Mouse (Mus musculus) left cerebral cortex, postnatal 10 days (tissue): ENCODE results near the gene Myo1g. TPM values are rescaled to one million over a fixed set of nuclear protein-coding genes. Genes with fewer than 3 reads are reported as not detected.
A peak's percentile ranks its signal among the peaks of the same experiment; 100 is the strongest.

Source experiments
- DNase-seq, 2 experiments: peaks; one replicate each; pipeline ENCODE4 v3.0.0; 2021 to 2022; ENCODE audit warnings: low spot score in 2 of 2, mixed read lengths in 1 of 2; ENCODE audit errors: extremely low spot score in 1 of 2
- intact Hi-C: fragments of 180-260 bp; cut with DNase I; formaldehyde crosslinking; loops from one replicate; pipeline ENCODE4 v1.15.1; 2025
- microRNA-seq: library from miRNA; unstranded; fragments of <30 nt; microRNA quantifications from one replicate; pipeline ENCODE4 v1.2.0, GENCODE M21; 2022
- total RNA-seq, 2 experiments: library from RNA; stranded (reverse); gene quantifications; 2 replicates each; pipeline ENCODE4 v1.2.3; 2021

The Myo1g gene
- total RNA-seq, 2 experiments from 2014 or later: 0.51 to 0.85 TPM

DNA sequence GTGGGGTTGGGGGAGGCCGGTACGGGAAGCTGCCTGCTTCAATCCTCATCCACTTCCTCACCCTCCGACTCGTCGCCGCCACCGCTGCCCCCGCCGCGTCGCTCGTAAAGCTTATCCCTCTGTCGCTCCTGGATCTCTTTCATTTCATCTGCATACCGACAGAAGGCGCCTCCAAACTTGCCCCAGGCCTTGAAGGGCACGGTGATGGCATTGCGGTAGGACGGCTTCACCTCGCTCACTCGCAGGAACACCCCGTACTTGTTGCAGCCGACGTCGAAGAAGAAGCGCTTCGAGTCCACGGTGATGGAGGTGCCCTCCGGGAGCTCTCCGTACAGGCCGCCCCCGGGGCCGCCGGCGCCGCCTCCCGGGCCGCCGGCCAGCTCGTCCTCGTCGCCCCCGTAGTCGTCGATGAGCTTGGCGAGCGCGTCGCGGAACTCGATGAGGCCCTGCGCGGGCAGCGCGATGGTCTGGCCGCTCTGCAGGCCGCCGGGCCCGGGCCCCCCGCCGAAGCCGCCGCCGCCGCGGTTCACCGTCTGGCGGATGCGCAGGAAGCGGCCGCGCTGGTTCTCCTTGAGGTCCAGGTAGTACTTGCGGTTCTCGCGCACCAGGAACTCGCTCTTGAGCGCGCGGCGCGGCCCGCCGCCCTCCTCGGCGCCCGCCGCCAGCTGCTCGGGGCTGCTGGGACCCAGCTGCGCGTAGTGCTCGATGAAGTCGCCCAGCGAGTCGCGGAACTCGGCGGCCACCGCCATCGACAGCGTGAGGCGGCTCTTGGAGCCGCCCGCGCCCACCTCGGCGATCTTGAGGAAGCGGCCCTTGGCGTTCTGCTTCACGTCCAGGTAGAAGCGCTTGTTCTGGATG, 45.7 kb downstream of the Myo1g start:
- peak in 1 of 2 experiments; percentile 77 for DNase-seq
- intact Hi-C loops: loop anchor here (5.0 kb wide), 1 partner anchor 52 kb away; no protein-coding TSS in a partner anchor

DNA sequence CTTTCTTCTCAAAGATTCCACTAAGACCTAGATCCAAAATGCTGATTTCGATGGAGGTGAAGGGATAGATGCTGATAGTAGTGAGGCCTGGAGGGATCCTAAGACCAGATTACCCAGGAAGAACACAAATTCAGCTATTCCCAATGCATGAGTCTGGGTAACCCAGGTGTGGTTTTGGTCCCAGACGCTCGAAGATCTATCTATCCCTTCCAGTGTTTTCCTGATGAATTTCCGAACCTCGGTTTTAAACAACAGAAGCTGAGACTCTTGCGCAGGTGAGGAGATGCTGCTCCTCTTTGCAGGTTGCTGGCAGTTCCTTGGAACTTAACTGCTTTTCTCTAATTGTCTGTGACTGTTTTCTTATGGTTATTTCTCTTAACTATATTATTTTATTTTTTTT, 46.4 kb downstream of the Myo1g start:
- intact Hi-C loops: no loop called here

DNA sequence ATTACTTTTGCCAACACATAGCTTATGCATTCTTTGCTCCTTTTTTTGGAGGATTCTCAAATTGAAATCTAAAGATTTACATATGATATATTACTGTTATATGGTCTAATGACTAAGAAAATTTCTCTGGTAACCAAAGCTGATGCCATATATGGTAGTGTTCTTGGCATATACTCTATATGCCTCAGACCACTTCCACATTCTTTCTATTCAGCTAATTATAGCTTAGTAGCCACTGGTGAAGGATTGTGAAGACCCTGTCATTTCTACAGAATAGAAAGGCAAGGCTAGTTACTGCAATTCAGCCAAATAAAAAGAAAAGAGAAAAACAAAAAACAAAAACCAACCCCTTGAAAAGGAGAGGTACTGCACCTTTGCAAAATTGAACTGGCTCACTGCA, 48.7 kb downstream of the Myo1g start:
- DNase-seq: no peak
- intact Hi-C loops: no loop called here

More for the DNA sequence above, 46.4 kb downstream of the Myo1g start:
- DNase-seq: no peak

DNA sequence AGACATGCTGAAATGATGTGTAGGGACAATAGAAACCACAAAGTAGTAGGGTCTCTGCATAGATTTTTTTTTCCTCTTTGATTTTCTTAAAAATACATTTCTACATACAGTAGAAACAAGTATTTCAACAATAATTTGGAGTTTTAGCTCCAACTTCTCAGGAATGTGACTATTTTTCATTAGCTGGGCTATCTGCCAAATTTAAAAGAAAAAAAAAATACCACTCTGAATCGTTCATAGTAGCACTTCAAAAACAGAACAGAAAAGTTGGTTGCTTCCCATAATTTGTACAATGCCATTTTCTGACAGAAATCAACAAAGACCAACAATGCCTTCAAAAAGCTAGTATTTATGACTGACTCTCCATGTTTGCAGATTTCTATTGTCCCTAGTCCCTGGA, 49.3 kb downstream of the Myo1g start:
- no peak for DNase-seq
- intact Hi-C loops: no loop called here

DNA sequence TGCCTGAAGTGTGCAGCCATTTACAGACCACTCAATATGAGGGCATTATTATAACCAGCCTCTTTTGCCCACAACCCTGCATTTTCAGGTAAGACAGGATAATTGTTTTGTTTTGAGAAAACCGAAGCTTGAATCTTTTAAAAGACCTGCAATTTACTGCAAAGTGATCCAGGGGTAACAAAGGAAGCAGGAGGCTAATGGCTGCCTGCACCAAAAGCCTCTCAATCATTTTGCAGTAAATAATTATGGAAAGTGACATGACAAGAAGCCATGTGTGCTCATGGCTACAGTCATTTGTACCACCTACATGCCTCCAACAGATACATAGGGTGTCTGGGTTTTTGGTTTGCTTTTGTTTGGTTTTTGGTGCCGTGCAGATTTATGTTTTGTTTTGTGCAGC, 49.7 kb downstream of the Myo1g start:
- intact Hi-C loops: no loop called here
- DNase-seq: no peak

DNA sequence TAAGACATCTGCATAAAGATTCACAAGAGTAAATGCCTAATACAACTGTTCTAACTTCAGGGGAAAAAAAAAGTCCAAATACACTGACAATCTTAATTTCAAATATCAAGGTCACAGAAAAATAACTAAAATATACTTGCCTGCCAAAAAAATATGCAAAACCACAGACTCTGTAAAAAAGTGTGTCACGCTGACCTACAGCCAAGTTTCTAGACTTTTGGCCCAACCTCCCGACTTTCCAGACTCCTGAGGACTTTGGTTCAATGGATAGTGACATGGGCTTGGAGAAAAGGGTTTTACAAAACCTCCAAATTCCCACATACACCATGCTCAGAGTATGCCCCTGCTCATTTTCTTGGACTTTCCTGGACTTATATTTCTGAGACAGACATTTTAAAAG, 52.2 kb downstream of the Myo1g start:
- intact Hi-C loops: loop anchor here (5.0 to 10.0 kb wide), 2 partner anchors 79 to 116 kb away; partner anchors contain the start of gene Ccm2
- DNase-seq: no peak

DNA sequence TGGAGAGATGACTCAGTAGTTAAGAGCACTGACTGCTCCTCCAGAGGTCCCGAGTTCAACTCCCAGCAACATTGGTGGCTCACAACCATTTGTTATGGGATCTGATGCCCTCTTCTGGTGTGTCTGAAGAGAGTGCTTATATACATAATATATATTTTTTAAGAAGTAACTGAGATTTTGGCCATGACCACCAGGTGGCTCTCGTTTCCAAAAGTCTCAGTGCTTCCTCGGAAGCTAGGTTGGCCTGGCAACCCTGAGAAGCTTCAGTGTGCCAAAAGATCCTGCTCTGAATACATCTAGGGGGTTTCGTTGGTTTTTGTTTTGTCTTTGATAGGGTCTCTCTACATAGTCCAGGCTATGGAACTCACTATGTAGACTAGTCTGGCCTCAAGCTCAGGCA, 55.6 kb downstream of the Myo1g start:
- DNase-seq: peak; percentile 72 to 73
- intact Hi-C loops: loop anchor here (5.0 to 10.0 kb wide), 2 partner anchors 82 to 120 kb away; partner anchors contain the start of gene Ccm2

DNA sequence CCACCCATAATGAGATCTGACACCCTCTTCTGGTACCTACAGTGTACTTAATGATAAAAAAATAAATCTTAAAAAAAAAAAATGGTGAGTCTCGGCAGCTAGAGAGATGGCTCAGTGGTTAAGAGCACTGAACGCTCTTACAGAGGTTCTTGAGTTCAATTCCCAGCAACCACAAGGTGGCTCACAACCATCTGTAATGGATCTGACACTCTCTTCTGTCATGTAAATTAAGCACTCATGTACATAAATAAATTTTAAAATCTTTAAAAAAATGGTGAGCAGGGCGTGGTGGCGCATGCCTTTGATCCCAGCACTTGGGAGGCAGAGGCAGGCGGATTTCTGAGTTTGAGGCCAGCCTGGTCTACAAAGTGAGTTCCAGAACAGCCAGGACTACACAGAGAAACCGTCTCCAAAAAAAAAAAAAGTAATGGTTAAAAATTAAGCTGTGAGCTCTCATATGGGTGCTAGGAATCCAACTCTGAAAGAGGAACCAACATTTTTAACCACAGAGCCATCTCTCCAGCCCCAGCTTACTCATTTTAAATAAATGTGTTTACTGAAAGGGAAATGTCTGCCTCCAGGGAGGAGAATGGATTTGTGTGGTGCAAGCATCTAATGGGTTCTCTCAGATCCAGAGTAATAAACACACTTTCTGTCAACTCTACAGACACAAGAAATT, 57.5 kb downstream of the Myo1g start:
- intact Hi-C loops: loop anchor here (10.0 kb wide), 1 partner anchor 122 kb away; no protein-coding TSS in a partner anchor
- DNase-seq: no peak

Small RNA genes within 50 kb of the gene (microRNA-seq; reads per million reads assigned to microRNA genes)
- gene Gm22123: not detected

Other genes starting within 250 kb of the Myo1g start
- gene Tmed4, start 246.1 kb downstream of the Myo1g start, total RNA-seq: 10 to 100 TPM; 65.8 to 66.0 TPM
- 100 to 1,000 TPM; 230 to 235 TPM for gene Ogdh, start 229.3 kb downstream of the Myo1g start, total RNA-seq
- 100 to 1,000 TPM; 199 to 203 TPM for gene Zmiz2, start 131.9 kb downstream of the Myo1g start, total RNA-seq
- 1,000 to 10,000 TPM; 2,299 to 2,355 TPM for gene Ppia, start 105.5 kb downstream of the Myo1g start, total RNA-seq
- gene H2afv, start 76.5 kb downstream of the Myo1g start, total RNA-seq: 10 to 100 TPM; 26.6 to 28.9 TPM
- gene Purb, start 45.0 kb downstream of the Myo1g start, total RNA-seq: 100 to 1,000 TPM; 276 to 277 TPM
- gene Ccm2, start 25.9 kb upstream of the Myo1g start, total RNA-seq: 10 to 100 TPM; 57.7 to 60.9 TPM
- gene Nacad, start 85.1 kb upstream of the Myo1g start, total RNA-seq: 10 to 100 TPM; 78.1 to 82.5 TPM
- 10 to 100 TPM; 48.5 to 55.3 TPM for gene Tbrg4, start 105.1 kb upstream of the Myo1g start, total RNA-seq
- not detected for gene Wap, start 117.7 kb upstream of the Myo1g start, total RNA-seq
- gene Ramp3, start 137.6 kb upstream of the Myo1g start, total RNA-seq: 10 to 100 TPM; 34.5 to 46.0 TPM